Comparison of ENCODE assay signal across 23 mouse cellular contexts in the genomic region with DNA sequence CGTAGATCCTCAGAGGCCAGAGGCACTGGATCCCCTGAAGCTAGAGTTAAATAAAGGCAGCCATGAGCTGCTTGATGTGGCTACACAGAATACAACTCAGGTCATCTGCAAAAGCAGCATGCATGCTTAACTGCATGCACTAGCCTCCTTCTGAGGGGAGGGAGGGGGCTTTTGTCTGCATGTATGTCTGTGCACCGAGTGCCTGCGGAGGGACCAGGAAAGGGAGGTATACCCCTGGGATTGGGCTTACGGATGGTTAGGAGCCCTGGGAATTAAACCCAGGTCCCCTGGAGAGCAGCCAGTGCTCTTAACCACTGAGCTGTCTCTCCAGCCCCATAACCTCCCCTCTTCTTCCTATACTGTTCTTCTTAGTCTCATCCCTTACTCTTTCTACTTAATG. TPM values are rescaled to one million over a fixed set of nuclear protein-coding genes. Genes with fewer than 3 reads are reported as not detected.
DNase-seq lines count a peak whose midpoint lies in the region; ATAC-seq and TF ChIP-seq lines count a peak whose summit lies in the region.
"Had no signal": no experiment of that assay in that cellular context is flagged by ENCODE, and none has a peak within 500 bp of the region (broad histone marks: within the 10 kb centered on the region; RNA-seq: fewer than 3 reads in every experiment).

No protein-coding gene starts in this region.

- DNase-seq in heart, adult 9 months (ENCODE audit: low spot score in 2 of 2) = no peak
- DNase-seq in heart, postnatal 4 days = no peak
- no peak for DNase-seq in lung, embryonic 14.5 days
- no peak for DNase-seq in lung, postnatal 36 days
- no peak for DNase-seq in right cerebral cortex, postnatal 14 days
- DNase-seq: adrenal gland, adult 2 months; adrenal gland, postnatal 25 days; cerebellum, adult 18-20 months; cerebellum, adult 9-11 months; cerebellum, postnatal 36 days; gastrocnemius, adult 2 months; gastrocnemius, postnatal 25 days; heart, postnatal 36 days had no signal

- 0 out of 2 replicates have a peak overlapping the region, but pooled peaks have one; percentile 22 for H3K27ac ChIP-seq in heart, embryonic 11.5 days (ENCODE audit: low read depth, low read length)
- H3K27ac ChIP-seq in heart, embryonic 16.5 days (ENCODE audit: low read length) = peak overlapping the region; percentile 84; the same call in 1 of the 2 replicates
- H3K27ac ChIP-seq in lung, embryonic 14.5 days (ENCODE audit: low read depth) = peak overlapping the region; percentile 79
- H3K27ac ChIP-seq: embryonic facial prominence, embryonic 13.5 days; forebrain, embryonic 13.5 days; hindbrain, embryonic 12.5 days had no signal

- H3K4me1 ChIP-seq in heart, embryonic 11.5 days (ENCODE audit: control insufficient read depth, insufficient read depth, low read length) = peaks cover 15% of the 10 kb centered on the region
- peaks cover 24% of the 10 kb centered on the region for H3K4me1 ChIP-seq in heart, embryonic 16.5 days (ENCODE audit: control insufficient read depth, insufficient read depth, low read length)
- 0 out of 2 replicates have a peak, but pooled peaks cover 3% of the 10 kb centered on the region for H3K4me1 ChIP-seq in lung, embryonic 14.5 days (ENCODE audit: insufficient read depth)
- H3K4me1 ChIP-seq: embryonic facial prominence, embryonic 13.5 days; forebrain, embryonic 13.5 days; hindbrain, embryonic 12.5 days had no signal

- H3K9me3 ChIP-seq in heart, embryonic 11.5 days (replicated peaks; ENCODE audit: control insufficient read depth, low read length) = no peaks in the 10 kb centered on the region
- H3K9me3 ChIP-seq in heart, embryonic 16.5 days (replicated peaks; ENCODE audit: control insufficient read depth, low read length) = no peaks in the 10 kb centered on the region
- H3K9me3 ChIP-seq in lung, embryonic 14.5 days (ENCODE audit: low read depth, low read length) = no peaks in the 10 kb centered on the region
- H3K9me3 ChIP-seq: embryonic facial prominence, embryonic 13.5 days; forebrain, embryonic 13.5 days; hindbrain, embryonic 12.5 days had no signal

- H3K9ac ChIP-seq in heart, embryonic 11.5 days (ENCODE audit: low read depth, low read length) = no peak overlapping the region
- no peak overlapping the region for H3K9ac ChIP-seq in heart, embryonic 16.5 days (ENCODE audit: low read length)
- no peak overlapping the region for H3K9ac ChIP-seq in lung, embryonic 14.5 days
- H3K9ac ChIP-seq: embryonic facial prominence, embryonic 13.5 days; forebrain, embryonic 13.5 days; hindbrain, embryonic 12.5 days had no signal

- no peak overlapping the region for H3K4me2 ChIP-seq in heart, embryonic 11.5 days
- H3K4me2 ChIP-seq in heart, embryonic 16.5 days (ENCODE audit: low read depth, low read length) = no peak overlapping the region
- no peak overlapping the region for H3K4me2 ChIP-seq in lung, embryonic 14.5 days
- H3K4me2 ChIP-seq: embryonic facial prominence, embryonic 13.5 days; forebrain, embryonic 13.5 days; hindbrain, embryonic 12.5 days had no signal

- peaks cover 45% of the 10 kb centered on the region for H3K36me3 ChIP-seq in heart, embryonic 11.5 days (ENCODE audit: control insufficient read depth, insufficient read depth, low read length)
- H3K36me3 ChIP-seq in heart, embryonic 16.5 days (ENCODE audit: control insufficient read depth, insufficient read depth) = peaks cover 51% of the 10 kb centered on the region
- H3K36me3 ChIP-seq in lung, embryonic 14.5 days (ENCODE audit: insufficient read depth) = peaks cover 95% of the 10 kb centered on the region

- no peak overlapping the region for H3K4me3 ChIP-seq in heart, embryonic 11.5 days (ENCODE audit: low read depth, low read length)
- no peak overlapping the region for H3K4me3 ChIP-seq in heart, embryonic 16.5 days (ENCODE audit: low read length)
- H3K4me3 ChIP-seq in lung, embryonic 14.5 days (ENCODE audit: low read depth, low read length) = no peak overlapping the region
- H3K4me3 ChIP-seq: embryonic facial prominence, embryonic 13.5 days; forebrain, embryonic 13.5 days; gastrocnemius, adult 2 months; hindbrain, embryonic 12.5 days had no signal

- H3K27me3 ChIP-seq in heart, embryonic 11.5 days (ENCODE audit: control insufficient read depth, insufficient read depth, low read length) = no peaks in the 10 kb centered on the region
- no peaks in the 10 kb centered on the region for H3K27me3 ChIP-seq in heart, embryonic 16.5 days (ENCODE audit: control insufficient read depth, insufficient read depth, low read length)
- no peaks in the 10 kb centered on the region for H3K27me3 ChIP-seq in lung, embryonic 14.5 days (ENCODE audit: insufficient read depth, low read length)
- H3K27me3 ChIP-seq: CH12.LX; embryonic facial prominence, embryonic 13.5 days; forebrain, embryonic 13.5 days; hindbrain, embryonic 12.5 days had no signal

- no peak for ATAC-seq in heart, embryonic 11.5 days (replicated peaks; ENCODE audit: insufficient number of reproducible peaks, low FRiP score, low TSS enrichment)
- ATAC-seq in heart, embryonic 16.5 days (replicated peaks; ENCODE audit: extremely low read depth, insufficient read depth, low FRiP score) = no peak
- no peak for ATAC-seq in lung, embryonic 14.5 days (ENCODE audit: insufficient read depth)
- ATAC-seq: forebrain, embryonic 13.5 days; hindbrain, embryonic 16.5 days; inflammation-experienced regulatory T-cells, adult 6 months; intestine, postnatal 0 days had no signal

- 81% methylated on average over 4 of the region's 4 CpGs for WGBS in heart, embryonic 11.5 days (ENCODE audit: insufficient replicate concordance)
- 84% methylated on average over 4 of the region's 4 CpGs for WGBS in heart, embryonic 16.5 days
- WGBS in lung, embryonic 14.5 days = 91% methylated on average over 4 of the region's 4 CpGs

- TF ChIP-seq CTCF in lung, embryonic 14.5 days (IDR thresholded peaks at IDR 0.05; ENCODE audit: low read depth) = no peak

RNA-seq across cellular contexts. Expression of a gene that starts 18.2 kb away (rescaled TPM):
- polyA plus RNA-seq in heart, embryonic 11.5 days (2014; fragmentation: Nextera tagmentation; extraction: Ambion mirVana) = 111 and 132 TPM in 2 replicates
- polyA plus RNA-seq in heart, embryonic 16.5 days (2015; fragmentation: Nextera tagmentation; extraction: Ambion mirVana) = 58.1 and 70.3 TPM in 2 replicates
- 100 to 1,000 TPM in 1 of 2 experiments, 10 to 100 TPM in 1; 95.5 to 116 TPM for total RNA-seq in heart, postnatal 4 days (2021)
- polyA plus RNA-seq in lung, embryonic 14.5 days (2014; fragmentation: Nextera tagmentation; extraction: Ambion mirVana) = 148 and 158 TPM in 2 replicates

RNA-seq across cellular contexts. Expression of a gene that starts 37.1 kb away (rescaled TPM):
- polyA plus RNA-seq in heart, embryonic 11.5 days (2014; fragmentation: Nextera tagmentation; extraction: Ambion mirVana) = 25.6 and 27.0 TPM in 2 replicates
- 23.5 and 24.7 TPM in 2 replicates for polyA plus RNA-seq in heart, embryonic 16.5 days (2015; fragmentation: Nextera tagmentation; extraction: Ambion mirVana)
- 10 to 100 TPM; 14.2 to 14.4 TPM for total RNA-seq in heart, postnatal 4 days (2021)
- polyA plus RNA-seq in lung, embryonic 14.5 days (2014; fragmentation: Nextera tagmentation; extraction: Ambion mirVana) = 26.1 and 31.2 TPM in 2 replicates
- total RNA-seq: granulocyte monocyte progenitor cell, adult 5-6 weeks had no signal
- polyA plus RNA-seq: inflammation-experienced regulatory T-cells, adult 6 months had no signal

Comparison
In these comparisons a context has a peak if more than half of its experiments do, and no peak if none do; other contexts are left out.
1. H3K27ac ChIP-seq: peak in every context shown above with its lines; median percentile 84 in heart, embryonic 16.5 days; 79 in lung, embryonic 14.5 days; 22 in heart, embryonic 11.5 days.